Mouse (Mus musculus): ENCODE data around the gene Syt16. TPM values are rescaled to one million over a fixed set of nuclear protein-coding genes. Genes with fewer than 3 reads are reported as not detected.

Syt16 gene
- polyA plus RNA-seq, 1 experiment from 2014 or later = 1.6 TPM

DNA sequence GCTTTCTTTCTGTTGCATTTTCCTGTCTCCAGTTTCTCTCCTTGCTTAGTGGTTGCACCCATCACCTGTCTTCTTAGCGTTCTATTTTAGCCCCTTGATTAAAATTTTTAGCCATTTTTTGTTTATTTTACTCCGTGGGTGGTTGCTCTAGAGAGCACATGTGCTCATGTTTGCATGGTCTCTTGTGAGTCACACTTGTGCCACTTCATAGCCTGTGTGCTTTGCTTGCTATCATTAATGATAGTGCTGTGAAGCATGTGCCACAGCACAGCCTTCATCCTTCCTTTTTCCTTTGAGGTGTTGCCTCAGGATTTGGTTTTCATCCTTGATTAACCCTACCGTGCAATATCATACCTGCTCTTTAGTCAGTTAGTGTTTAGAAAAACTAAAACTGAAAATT is 214.7 kb downstream of the Syt16 start:
- H3K27me3 ChIP-seq (ENCODE audit: insufficient read depth, low read length) = no peaks in the 10 kb centered on the region
- TF ChIP-seq CTCF (IDR thresholded peaks at IDR 0.05; ENCODE audit: low read depth) = no peak
- ATAC-seq (ENCODE audit: insufficient read depth) (no peak), DNase-seq (no peak)
- H3K36me3 ChIP-seq (ENCODE audit: insufficient read depth) = no peaks in the 10 kb centered on the region
- WGBS = 39% methylated on average over 3 of the region's 3 CpGs
- no peak overlapping the region for H3K4me3 ChIP-seq (ENCODE audit: low read depth, low read length)
- no peak overlapping the region for H3K9ac ChIP-seq
- no peaks in the 10 kb centered on the region for H3K9me3 ChIP-seq (ENCODE audit: low read depth, low read length)
- no peaks in the 10 kb centered on the region for H3K4me1 ChIP-seq (ENCODE audit: insufficient read depth)
- H3K27ac ChIP-seq (ENCODE audit: low read depth) = no peak overlapping the region
- H3K4me2 ChIP-seq = no peak overlapping the region

DNA sequence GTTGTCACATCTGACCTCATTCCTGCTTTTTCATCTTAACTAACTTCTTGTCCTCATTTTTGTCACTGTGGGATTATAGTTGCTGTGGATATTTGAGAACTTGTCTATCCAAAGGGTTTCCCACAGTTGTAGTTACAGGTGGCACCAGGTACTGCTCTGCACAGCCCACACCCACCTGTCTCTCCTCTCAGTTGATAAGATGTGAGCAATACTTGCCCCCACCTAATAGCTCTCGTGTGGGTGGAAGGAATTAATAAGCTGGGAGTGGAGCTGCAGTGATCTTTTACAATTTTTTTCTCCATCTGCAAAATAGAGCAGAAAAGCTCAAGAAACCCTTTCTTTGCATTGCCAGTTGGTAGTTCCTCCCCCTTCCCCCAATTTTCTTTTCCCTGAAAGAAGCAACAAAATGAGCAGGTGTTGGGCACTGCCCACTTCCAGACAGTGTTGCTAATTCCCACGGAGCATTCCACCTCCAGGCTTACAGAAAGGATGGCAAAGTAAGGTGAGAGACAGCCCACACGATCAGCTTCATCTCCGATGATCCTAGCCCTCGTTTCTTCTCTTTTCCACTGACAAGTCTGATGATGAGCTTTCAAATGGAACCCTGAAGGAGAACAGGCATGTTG is 218.8 kb downstream of the Syt16 start:
- no peak for TF ChIP-seq CTCF (IDR thresholded peaks at IDR 0.05; ENCODE audit: low read depth)
- no peak for ATAC-seq (ENCODE audit: insufficient read depth)
- Histone ChIP-seq H3K9ac (no peak overlapping the region), H3K27ac (ENCODE audit: low read depth) (no peak overlapping the region), H3K36me3 (ENCODE audit: insufficient read depth) (no peaks in the 10 kb centered on the region), H3K4me1 (ENCODE audit: insufficient read depth) (no peaks in the 10 kb centered on the region), H3K9me3 (ENCODE audit: low read depth, low read length) (no peaks in the 10 kb centered on the region), H3K4me3 (ENCODE audit: low read depth, low read length) (no peak overlapping the region), H3K4me2 (no peak overlapping the region), H3K27me3 (ENCODE audit: insufficient read depth, low read length) (no peaks in the 10 kb centered on the region)
- no peak for DNase-seq
- WGBS = 67% methylated on average over 5 of the region's 5 CpGs

DNA sequence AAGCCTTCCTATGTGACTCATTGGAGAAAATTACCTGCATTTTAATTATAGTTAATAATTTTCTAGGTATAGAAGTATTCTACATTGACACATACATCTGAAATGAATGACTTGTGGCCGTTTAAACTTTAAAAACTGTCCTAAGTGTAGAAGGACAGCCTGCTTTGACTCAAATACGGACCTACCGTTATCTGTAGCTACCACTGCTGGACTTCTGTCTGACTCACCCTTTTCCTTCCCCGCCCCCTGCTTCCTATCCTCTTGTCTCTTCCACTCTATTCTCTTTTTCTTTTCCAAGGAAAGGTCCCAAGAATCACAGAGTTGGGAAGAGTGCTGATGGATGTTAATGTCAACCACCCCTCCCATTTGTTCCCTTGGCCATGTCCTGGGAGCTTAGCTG is 222.4 kb downstream of the Syt16 start:
- no peaks in the 10 kb centered on the region for H3K4me1 ChIP-seq (ENCODE audit: insufficient read depth)

DNA sequence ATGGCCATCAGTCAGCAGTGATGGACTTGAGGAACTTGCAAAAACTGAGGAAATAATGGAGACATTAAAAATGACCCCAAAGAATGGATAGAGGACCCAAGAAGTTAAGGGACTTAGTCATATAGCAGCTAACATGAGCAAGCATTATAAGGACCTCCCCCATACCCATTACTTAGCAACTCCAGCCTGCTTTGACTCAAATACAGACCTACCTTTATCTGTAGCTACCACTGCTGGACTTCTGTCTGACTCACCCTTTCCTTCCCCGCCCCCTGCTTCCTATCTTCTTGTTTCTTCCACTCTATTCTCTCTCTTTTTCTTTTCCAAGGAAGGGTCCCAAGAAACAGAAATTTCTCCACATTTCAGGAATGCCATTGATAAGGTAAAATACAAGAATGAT is 223.2 kb downstream of the Syt16 start:
- TF ChIP-seq CTCF (IDR thresholded peaks at IDR 0.05; ENCODE audit: low read depth) = no peak
- Histone ChIP-seq H3K4me2 (no peak overlapping the region), H3K36me3 (ENCODE audit: insufficient read depth) (no peaks in the 10 kb centered on the region), H3K9me3 (ENCODE audit: low read depth, low read length) (no peaks in the 10 kb centered on the region), H3K9ac (no peak overlapping the region), H3K4me1 (ENCODE audit: insufficient read depth) (no peaks in the 10 kb centered on the region), H3K4me3 (ENCODE audit: low read depth, low read length) (no peak overlapping the region), H3K27me3 (ENCODE audit: insufficient read depth, low read length) (no peaks in the 10 kb centered on the region), H3K27ac (ENCODE audit: low read depth) (no peak overlapping the region)
- WGBS = 64% methylated on average over 1 of the region's 1 CpGs
- ATAC-seq (ENCODE audit: insufficient read depth) (no peak), DNase-seq (no peak)

More for the DNA sequence above, 222.4 kb downstream of the Syt16 start:
- Histone ChIP-seq H3K4me2 (no peak overlapping the region), H3K27me3 (ENCODE audit: insufficient read depth, low read length) (no peaks in the 10 kb centered on the region), H3K4me3 (ENCODE audit: low read depth, low read length) (no peak overlapping the region), H3K27ac (ENCODE audit: low read depth) (no peak overlapping the region), H3K9me3 (ENCODE audit: low read depth, low read length) (no peaks in the 10 kb centered on the region), H3K36me3 (ENCODE audit: insufficient read depth) (no peaks in the 10 kb centered on the region), H3K9ac (no peak overlapping the region)
- no peak for DNase-seq
- no peak for ATAC-seq (ENCODE audit: insufficient read depth)
- 77% methylated on average over 4 of the region's 4 CpGs for WGBS
- TF ChIP-seq CTCF (IDR thresholded peaks at IDR 0.05; ENCODE audit: low read depth) = no peak

DNA sequence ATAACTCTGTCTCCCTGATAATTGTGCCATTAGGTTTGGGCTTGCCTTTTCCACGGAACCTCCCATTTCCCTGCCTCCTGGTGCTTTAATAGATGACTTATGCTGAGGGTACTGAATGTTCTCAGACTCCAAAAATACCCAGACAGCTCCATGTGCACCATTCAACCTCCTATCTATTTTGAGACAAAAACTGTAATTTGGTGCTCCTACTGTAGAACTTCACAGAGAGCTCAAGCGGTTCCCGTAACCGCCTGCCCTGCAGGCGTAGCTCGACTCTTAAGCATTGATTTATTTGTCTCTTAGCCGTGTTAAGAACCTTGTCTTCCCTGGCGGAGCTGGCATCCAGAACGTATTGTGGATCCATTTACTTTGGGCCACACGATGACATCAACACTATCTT is 233.3 kb downstream of the Syt16 start:
- ATAC-seq (ENCODE audit: insufficient read depth) = no peak
- H3K9me3 ChIP-seq (ENCODE audit: low read depth, low read length) = no peaks in the 10 kb centered on the region
- no peaks in the 10 kb centered on the region for H3K36me3 ChIP-seq (ENCODE audit: insufficient read depth)
- no peaks in the 10 kb centered on the region for H3K27me3 ChIP-seq (ENCODE audit: insufficient read depth, low read length)
- H3K4me3 ChIP-seq (ENCODE audit: low read depth, low read length) = no peak overlapping the region
- H3K4me1 ChIP-seq (ENCODE audit: insufficient read depth) = no peaks in the 10 kb centered on the region
- DNase-seq = no peak
- no peak overlapping the region for H3K9ac ChIP-seq
- TF ChIP-seq CTCF (IDR thresholded peaks at IDR 0.05; ENCODE audit: low read depth) = no peak
- no peak overlapping the region for H3K27ac ChIP-seq (ENCODE audit: low read depth)
- H3K4me2 ChIP-seq = no peak overlapping the region
- WGBS = 66% methylated on average over 10 of the region's 10 CpGs

DNA sequence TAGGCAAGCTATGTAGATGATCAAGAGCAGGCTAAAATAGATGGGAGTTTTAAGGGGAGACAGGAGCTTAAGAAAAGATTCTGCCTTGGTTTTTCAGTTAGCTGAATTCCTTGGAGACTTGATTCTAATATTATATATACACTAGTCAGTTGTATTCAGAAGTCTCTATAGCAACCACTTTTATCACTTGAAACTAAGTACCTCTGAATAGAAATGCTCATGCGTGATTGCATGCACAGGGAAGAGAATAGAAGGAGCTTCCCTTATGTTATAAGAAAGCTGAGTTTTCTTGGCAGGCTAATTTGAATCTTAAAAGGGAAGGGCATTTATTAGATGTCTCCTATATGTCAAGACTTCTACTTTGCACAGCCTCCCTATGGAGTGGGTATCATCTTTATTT is 235.4 kb downstream of the Syt16 start:
- no peak overlapping the region for H3K27ac ChIP-seq (ENCODE audit: low read depth)
- H3K36me3 ChIP-seq (ENCODE audit: insufficient read depth) = no peaks in the 10 kb centered on the region
- no peaks in the 10 kb centered on the region for H3K9me3 ChIP-seq (ENCODE audit: low read depth, low read length)

DNA sequence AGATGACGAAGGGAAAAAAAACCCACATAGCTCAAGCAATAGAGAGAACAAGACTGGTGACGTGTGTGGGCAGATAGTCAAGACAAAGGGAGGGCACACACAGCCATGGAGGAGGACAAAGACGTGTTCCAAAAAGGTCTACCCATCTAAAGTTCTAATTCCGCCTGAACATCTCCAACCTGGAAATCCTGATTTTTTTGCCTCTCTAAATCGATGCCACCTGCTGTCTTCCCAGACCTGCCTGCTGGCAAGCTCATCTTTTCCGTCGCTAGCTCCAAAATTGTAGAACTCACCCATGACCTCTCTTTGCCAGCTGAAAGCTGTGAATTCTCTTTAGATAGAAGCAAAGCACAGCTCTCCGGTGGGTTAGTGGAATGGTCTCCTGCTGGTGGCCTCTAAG is 238.7 kb downstream of the Syt16 start:
- Histone ChIP-seq H3K9ac (no peak overlapping the region), H3K27me3 (ENCODE audit: insufficient read depth, low read length) (no peaks in the 10 kb centered on the region), H3K9me3 (ENCODE audit: low read depth, low read length) (no peaks in the 10 kb centered on the region), H3K4me3 (ENCODE audit: low read depth, low read length) (no peak overlapping the region), H3K4me2 (no peak overlapping the region), H3K27ac (ENCODE audit: low read depth) (no peak overlapping the region), H3K36me3 (ENCODE audit: insufficient read depth) (no peaks in the 10 kb centered on the region), H3K4me1 (ENCODE audit: insufficient read depth) (no peaks in the 10 kb centered on the region)
- 87% methylated on average over 8 of the region's 8 CpGs for WGBS
- DNase-seq = no peak
- ATAC-seq (ENCODE audit: insufficient read depth) = no peak
- TF ChIP-seq CTCF (IDR thresholded peaks at IDR 0.05; ENCODE audit: low read depth) = no peak

More for the DNA sequence above, 235.4 kb downstream of the Syt16 start:
- Histone ChIP-seq H3K27me3 (ENCODE audit: insufficient read depth, low read length) (no peaks in the 10 kb centered on the region), H3K9ac (no peak overlapping the region), H3K4me2 (no peak overlapping the region), H3K4me3 (ENCODE audit: low read depth, low read length) (no peak overlapping the region), H3K4me1 (ENCODE audit: insufficient read depth) (no peaks in the 10 kb centered on the region)
- no peak for DNase-seq
- TF ChIP-seq CTCF (IDR thresholded peaks at IDR 0.05; ENCODE audit: low read depth) = no peak
- no peak for ATAC-seq (ENCODE audit: insufficient read depth)
- WGBS = 84% methylated on average over 1 of the region's 1 CpGs

All from lung, embryonic 14.5 days (tissue).